Mouse (Mus musculus) adrenal gland, adult 8-10 months (tissue): Measurements from ENCODE around the gene Myd88. TPM values are rescaled to one million over a fixed set of nuclear protein-coding genes. Genes with fewer than 3 reads are reported as not detected.
"Not testable (repeated sequence)": the region's sequence is repeated elsewhere in the genome, so short reads cannot be mapped to it uniquely, and the experiment has no call there.

Experiments
- DNase-seq: peaks from one replicate; pipeline ENCODE4 v3.0.0; 2022
- total RNA-seq, 4 experiments: library from RNA; stranded (reverse); gene quantifications; 2 replicates each; pipeline ENCODE4 v1.2.4; 2022

Gene Myd88
- total RNA-seq = 10 to 100 TPM; 28.2 to 43.0 (median 31.7) TPM

DNA sequence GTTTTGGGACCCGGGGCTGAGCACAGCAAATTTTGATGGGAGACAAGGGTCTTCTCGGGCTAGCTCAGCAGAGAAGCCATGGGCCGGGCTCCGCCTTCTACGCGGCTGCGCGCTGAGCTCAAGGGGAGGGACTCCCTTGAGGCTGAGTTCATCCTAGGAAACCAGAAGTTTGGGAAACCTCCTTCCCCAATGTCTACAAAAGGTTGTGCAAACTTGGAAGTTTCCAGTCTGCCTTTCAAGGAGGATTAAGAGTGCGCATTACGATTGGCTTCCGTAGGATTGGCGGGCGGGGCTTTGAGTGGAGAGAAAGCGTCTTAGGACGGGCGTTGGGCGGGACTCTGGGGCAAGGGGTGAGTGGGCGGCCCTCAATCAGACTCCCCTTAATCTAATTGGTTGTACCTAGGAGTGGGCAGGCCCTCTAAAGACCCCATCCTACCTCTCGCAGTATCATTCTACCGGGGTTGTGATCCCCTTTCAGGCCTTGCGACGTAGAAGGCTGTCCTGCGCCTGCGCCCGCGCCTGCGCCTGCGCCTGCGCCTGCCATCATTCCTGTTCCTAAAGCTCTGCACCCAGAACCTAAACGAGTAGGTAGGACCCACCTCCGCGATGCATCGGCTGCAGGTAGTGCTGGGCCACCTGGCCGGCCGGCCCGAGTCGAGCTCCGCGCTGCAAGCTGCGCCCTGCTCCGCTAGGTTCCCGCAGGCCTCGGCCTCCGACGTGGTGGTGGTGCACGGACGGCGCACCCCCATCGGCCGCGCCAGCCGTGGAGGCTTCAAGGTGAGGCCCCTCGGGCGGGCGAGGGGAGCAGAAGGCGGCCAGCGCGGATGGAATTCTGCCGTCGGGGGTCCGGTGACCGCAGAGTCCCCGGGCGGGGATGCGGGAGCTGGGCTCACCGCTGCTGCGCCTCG is at the start of gene Myd88:
Gene Myd88 (minus strand): TSS at position 503 of the 908 bp plus-strand sequence.
- DNase-seq = peak; percentile 99

DNA sequence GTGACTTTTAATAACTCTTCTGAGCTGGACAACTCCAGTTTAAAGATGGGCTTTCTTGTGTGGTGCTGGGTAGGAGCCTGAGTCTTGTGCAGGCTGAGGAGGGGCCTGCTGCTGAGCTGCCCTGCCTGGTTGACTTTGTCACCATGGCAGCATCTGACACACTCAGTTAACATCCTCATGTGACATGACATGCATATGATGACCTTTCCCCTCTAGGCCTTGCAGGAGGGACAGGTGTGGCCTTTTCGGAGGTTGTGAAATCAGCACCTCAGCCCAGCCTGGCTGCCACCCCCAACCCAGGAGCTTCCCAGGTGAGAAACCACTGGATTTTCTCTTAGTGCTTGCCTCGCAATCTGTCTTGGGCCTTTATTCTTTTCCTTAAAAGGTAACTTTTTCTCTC is 49.0 kb upstream of the Myd88 start:
- no peak for DNase-seq

DNA sequence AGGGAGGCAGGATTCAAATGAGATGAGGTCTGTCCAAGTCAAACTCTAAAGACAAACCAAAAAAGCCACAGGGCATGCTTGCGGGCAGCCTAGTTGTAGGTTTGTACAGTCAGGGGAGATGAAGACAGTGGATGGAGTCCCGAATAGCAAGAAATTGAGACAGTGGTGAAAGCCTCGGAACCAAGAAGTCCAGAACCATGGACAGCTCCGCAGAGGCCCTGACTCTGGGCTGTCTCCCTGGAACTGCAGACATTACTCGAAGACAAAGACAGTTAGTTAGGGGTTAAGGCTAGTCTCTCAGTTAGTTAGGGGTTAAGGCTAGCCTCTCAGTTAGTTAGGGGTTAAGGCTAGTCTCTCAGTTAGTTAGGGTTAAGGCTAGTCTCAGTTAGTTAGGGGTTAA is 47.7 kb upstream of the Myd88 start:
- DNase-seq = no peak

DNA sequence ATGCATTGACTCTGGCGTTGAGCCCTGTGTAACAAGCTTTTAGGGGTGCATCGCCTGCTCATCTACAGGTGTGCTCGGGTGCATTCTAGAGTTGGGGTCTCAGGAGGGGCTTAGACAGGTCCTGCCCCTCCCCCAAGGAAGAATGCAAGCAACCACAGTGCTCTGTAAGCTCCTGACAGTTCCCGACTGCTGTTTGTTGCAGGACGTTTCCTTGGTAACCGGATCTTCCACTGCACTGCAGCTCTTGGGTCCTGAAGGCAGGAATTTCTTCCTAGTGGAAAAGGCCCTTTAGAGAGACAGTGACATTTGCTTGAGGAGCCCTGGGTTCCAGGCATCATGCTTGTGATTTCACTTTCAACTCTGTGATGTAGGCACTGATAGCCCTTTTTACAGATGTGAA is 41.4 kb upstream of the Myd88 start:
- DNase-seq = no peak

DNA sequence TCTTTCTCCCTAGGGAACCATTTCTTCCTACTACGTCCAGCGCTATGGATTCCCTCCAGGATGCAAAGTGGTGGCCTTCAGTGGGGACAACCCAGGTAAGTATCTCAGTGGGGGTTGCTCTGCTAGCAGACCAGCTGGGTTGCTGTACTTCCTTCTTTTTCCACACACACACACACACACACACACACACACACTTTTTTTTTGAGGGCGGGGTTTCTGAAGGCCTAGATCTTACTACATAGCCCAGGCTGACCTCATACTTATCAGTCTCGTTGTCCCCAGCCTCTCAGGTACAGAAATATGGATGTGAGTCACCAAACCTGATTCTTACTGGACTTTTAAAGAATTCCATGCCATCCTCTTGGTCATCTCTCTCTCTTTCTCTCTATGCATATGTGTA is 37.0 kb upstream of the Myd88 start:
- no peak for DNase-seq

DNA sequence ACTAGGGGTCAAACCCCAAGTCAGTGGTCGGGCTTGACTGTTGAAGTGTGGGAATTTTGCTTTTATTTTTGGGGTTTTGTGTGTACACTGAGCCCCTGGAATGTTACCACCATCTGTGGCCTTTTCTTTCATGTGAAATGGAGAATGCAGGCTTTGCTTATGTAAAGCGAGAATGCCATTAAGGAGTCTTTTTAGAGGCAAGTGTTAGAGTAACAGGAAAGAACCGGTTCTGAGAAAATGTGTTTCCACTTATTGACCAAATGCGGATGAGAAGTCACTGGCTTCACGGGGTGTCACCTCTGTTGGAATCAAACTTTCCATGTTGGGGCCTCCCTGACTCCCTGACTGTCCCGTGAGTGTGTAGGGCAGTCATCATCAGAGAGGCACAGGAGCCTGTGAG is 34.3 kb upstream of the Myd88 start:
- DNase-seq = no peak

DNA sequence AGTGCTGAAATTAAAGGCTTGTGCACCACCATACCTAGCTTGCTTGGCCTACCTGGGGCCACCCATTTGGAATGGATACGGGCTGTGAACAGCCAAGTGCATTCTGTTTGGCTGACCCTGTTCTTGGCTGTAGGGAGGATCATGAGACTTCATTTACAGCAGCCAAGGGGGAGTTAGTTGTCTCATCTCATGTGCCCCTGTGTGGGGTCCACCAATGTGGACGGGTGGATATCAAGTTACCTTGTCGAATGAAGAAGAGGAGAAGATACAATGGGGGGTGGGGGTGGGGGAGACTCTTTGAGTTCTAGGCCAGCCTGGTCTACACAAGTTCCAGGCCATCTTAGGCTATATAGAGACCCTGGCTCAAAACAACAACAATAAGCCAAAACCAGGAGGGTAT is 33.8 kb upstream of the Myd88 start:
- DNase-seq = no peak

DNA sequence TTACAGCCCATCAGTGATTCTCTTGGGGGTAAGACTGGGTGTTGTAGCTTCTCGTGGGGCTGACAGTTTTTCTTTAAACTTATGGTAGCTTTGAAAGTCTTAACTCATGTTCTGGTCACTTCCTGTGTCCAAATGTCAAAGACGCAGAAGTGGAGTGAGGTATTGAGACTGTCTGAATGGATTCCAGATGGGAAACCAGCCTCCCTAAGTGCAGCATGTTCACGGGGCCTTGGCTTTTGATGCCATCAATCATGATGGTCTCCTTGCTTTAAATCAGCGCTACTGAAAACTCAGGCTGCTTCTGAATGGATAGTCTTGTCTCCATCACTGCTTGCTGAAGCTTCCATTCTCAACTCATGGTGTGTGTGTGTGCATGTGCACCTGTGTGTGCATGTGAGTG is 30.0 kb upstream of the Myd88 start:
- no peak for DNase-seq

DNA sequence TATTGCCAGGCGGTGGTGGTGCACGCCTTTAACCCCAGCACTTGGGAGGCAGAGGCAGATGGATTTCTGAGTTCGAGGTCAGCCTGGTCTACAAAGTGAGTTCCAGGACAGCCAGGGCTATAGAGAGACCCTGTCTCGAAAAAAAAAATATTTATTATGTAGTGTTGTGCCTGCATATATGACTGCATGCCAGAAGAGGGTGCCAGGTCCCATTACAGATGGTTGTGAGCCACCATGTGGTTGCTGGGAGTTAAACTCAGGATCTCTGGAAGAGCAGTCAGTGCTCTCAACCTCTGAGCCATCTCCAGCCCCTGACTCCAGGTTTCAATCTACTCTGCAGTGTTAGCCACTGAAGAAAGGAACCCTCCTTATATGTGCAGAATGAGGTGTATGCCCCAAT is 29.6 kb upstream of the Myd88 start:
- not testable (repeated sequence) for DNase-seq

DNA sequence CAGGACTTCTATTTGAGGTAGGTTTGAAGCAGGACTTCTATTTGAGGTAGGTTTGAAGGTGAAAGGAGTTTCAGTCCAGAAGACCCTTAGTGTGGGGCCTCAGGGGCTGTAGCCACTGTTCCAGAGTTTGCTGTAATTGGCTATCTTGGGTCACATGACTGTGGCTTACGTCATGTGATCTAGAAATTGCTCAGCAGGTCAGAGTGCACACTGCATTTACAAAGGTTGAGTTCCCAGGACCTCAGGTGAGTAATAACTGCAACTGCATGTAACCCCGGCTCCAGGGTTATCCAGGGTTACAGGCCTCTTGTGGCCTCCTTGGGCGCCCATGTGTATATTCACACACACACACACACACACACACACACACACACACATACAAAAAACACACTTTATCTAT is 27.2 kb upstream of the Myd88 start:
- DNase-seq = no peak

DNA sequence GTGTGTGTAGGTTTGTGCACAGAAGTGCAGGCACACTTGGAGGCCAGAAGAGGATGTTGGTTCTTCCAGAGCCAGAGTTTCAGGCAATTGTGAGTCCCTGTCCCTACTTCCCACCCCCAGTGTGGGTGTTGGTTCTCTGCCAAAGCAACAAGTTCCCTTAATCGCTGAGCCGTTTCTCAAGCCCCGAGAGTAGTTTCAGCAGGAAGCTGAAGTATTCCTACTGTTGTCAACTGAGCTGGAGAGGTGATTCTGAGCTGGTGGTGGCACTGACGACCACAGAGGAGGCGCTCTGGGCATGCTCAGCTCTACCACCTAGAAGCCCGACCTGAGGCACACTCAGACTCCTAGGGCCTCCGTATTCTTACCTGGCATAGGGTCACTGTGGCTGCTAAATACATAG is 24.1 kb upstream of the Myd88 start, which contains the start of gene Slc22a14:
Gene Slc22a14 (minus strand): TSS at position 270 of the 400 bp plus-strand sequence.
- no peak for DNase-seq

DNA sequence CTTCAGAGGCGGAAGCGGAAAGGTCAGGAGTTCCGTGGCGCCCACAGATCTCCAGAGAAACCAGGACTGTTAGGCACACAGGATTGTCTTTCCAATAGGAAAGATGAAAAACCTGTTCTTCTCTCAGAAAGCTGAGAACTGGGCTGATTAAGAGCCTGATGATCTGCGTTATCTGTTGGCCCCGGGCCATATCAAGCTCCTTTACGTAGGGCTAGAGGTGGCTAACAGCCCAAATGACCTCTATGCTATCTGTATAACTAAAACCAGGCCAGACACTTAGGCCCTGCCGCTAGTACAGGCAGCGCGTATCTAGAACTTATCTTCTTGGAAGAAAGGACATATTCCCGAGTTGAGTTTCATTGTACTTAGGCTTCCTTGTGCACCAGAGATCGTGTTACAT is 22.0 kb upstream of the Myd88 start:
- no peak for DNase-seq

DNA sequence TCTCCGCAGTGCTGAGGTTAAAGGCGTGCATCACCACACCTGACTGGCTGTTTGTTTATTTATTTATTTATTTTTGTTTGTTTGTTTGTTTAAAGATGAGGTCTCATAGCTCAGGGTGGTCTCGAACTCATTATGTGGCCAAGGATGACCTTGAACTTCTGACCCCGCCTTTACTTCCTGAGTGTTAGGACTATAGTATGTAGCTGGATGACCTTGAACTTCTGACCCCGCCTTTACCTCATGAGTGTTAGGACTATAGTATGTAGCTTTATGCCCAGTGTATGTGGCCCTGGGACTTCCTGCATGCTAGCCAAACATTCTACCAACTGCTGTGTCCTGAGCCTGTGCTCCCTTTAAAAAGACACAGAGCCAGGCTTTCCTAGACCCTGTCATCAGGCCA is 20.2 kb upstream of the Myd88 start:
- DNase-seq = no peak

DNA sequence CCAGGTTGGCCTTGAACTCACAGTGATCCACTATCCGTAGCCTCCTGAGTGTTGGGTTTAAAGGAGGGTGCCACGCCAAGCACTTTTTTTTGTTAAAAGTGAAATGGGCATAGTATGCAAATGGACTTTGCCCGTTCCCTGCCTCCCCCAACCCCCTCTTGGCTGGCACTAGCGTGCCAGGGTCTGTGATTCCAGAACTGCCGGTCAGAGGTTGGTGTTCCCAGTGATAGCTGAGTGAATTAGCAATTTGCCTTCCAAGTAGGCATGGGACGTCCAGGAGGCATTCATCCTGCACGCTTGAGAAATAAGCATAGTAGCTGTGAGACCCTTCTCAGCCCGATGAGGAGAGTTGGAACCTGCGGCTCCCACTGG is 16.8 kb upstream of the Myd88 start:
- no peak for DNase-seq

DNA sequence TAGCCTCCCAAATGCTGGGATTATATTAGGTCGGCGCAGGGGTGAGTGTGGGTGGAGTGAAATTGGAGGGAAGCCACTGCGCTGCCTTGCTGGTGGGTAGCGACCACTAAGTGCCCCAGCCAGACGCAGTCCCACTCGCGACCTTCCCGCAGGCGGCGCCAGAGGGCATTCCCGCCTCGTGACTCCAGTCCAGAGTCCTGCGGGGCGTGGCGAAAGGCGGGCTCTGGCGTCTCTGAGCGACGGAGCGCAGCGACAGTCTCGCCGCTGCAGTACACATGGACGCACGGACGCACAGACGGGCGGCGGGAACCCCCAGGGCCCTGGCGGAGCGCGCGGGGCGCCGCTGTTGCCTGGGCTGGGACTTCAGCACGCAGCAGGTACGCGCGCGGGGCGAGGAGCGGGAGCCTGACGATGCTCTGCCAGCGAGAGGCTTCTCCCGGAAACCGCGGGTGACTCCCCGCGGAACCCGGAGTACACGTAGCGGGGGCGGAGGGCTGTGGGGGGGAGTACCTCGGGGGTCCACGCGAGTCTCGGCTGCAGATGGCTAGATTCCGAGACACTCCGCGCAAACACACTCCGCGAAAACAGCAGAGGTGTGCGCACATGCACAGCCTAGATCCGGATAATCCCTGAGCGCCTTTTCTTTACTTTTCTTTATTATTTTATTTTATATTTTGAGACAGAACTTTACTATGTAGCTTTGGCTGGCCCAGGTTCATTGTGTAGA is 16.3 kb upstream of the Myd88 start, which contains the start of gene Xylb:
Gene Xylb (plus strand): TSS at position 51 of the 727 bp plus-strand sequence.
- DNase-seq = peak; percentile 84

DNA sequence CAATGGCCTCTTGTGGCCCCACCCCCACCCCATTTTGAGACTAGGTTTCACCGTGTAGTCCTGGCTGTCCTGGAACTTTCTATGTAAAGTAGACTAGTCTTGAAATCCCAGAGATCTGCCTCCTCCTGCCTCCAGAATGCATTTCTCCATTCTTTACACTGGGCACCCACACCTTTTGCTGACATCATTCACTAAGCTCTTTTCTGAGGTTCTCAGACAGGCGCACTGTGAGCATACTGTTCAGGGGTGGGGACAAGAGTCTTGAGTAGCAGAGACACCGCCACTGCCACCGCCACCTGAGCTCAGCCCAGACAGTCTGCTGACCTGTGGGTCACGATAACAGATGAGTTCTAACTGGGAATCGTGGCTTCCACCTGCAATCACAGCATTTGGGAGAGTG is 14.7 kb upstream of the Myd88 start:
- DNase-seq = no peak

DNA sequence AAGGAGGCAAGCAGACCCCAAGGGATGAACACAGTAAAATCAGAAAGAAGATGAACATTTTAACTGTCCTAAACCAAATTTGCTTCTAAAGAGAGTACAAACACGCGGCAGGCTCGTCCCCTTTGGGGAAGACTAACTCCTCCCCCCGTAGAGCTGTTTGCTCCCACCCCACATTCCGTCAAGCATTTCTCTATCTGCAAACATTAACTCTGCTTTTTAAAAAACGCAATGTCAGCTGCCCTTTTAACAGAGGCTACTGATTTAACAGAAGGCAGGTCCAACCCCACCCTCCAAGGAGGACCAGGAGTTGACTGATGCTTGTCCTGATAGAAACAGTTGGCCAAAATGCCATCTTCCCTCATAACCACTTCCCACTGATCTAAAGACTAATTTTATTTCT is 12.7 kb upstream of the Myd88 start:
- DNase-seq = no peak

DNA sequence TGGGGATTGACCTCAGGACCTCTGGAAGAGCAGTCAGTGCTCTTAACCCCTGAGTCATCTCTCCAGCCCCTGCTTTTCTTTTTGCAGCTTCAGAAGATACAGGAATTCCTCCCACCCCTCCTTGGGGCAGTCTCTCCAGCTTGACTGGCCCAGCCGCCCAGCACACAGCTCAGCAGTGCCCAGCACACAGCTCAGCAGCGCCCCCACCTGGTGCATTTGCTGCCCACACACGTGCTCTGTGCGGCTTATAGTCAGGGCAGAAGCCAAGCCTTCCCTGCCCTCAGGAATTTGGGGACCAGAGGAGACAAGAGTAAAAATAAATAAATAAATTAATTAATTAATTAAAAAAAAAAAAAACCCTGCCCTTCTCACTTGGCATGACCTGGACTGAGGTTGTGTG is 10.8 kb upstream of the Myd88 start:
- DNase-seq = peak; percentile 65

DNA sequence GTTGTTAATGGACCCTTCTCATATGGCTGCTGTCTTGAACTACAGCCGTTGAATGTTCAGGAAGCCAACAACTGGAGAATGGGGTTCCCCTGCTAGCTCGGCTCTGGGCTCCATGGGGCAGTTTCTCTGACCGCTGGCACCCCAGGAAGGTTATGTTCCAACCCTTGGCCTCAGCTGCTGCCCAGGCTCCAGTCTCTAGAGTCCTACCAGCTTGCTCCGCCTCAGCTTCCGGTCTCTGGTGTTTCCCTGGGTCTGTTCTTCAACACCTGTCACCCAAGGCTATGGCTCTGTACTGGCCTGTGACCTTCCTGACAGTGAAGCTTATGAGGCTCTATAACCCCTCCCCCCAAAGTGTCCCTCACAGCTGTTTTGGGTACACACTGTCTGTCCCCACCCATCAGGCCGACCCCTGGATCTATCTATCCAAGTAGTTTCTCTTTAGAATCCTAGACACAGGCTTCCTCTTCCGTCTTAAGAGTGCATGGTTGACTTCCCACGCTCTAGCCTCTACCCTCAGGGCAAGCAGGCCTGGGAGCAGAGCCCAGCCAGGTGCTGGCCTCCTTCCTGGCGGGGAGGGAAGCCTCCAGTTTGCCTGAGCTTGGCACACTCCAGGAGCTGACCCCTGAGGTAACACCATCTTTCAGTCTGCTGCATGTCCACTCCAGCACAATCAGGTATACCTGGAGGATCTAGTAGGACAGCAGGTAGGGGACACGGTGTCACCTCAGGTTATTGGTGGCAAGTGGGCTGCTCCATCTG is 9.9 kb upstream of the Myd88 start:
- no peak for DNase-seq

DNA sequence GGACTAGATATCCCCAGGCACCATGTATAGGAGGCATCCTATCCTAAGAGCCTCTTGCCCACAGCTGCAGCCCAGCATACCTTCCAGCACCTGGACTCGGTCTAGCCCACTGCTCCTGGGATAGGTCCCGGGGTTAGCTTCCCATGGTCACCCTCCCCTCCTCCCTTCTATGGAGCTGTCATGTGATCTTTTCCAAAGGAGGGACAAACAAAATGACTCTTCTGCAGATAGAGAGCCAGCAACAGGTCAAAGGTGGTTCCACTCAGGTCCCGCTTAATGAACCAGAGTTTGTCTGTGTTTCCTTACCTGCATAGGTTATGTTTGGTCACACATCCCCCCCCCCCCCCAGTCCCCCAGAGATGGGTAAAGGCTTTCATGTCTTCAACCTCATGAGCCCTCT is 9.3 kb upstream of the Myd88 start:
- no peak for DNase-seq

DNA sequence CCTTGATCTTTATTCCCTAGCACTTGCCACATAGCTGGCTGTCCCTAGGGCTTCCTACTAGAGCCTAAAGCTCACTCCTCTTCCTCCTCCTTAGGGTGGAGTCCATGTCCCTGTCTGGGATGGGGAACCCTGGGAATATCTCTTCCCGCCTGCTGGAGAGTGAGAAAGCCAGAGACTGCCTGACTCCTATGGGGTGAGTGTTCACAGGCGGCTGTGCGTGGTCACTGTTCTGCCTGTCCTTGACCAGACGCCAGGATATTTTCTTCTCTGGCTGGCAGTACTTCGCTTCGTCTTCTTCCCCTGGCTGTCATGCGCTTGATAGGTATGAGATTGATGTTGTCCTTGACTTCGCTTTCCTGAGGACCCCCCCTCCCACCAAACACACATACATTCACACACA is 5.2 kb upstream of the Myd88 start:
- no peak for DNase-seq

DNA sequence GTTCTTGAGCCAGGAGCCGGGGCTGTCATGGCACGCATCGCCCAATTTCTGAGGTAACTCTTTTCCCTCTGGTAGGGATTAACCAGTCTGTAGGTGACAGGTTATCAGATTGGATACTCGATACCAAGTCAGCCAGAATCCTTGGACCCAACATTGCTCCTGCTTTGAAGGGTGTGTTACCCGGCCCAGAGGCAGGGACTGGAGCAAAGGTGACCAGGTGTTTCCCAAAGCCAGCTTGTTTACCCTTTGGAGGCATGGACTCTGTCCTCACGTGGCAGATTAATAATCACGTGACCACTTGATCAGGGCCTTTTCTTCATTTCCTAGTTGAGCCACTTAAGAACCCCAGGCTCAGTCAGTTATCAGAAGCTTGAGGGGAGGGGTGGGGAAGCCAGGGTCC is 1.5 kb upstream of the Myd88 start:
- DNase-seq = no peak

DNA sequence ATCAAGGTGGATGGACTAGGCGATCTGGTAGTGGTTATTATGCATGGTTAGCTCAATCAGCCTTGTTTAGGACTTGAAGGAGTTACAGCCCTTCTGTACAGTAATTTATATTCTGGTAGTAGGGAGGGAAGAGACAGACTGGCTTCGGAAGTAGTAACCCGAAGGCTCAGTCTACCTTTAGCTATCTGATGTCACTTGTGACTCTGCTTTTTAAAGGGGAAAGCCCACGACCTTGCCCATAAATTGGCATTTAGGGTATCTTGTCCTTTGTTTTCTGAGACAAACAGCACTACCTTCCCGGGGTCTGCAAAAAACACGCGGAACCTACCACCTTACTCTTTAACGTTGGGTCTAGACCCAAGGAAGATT is 1.0 kb downstream of the Myd88 start:
- no peak for DNase-seq
